Mouse (Mus musculus) thymus, postnatal 0 days (tissue): ENCODE data around the gene 4921504E06Rik. TPM values are rescaled to one million over a fixed set of nuclear protein-coding genes. Genes with fewer than 3 reads are reported as not detected.

Experiments used
- DNase-seq: peaks from one replicate; pipeline ENCODE4 v3.0.0-alpha.2; 2015; ENCODE audit warnings: low spot score
- polyA plus RNA-seq: library from polyadenylated mRNA; unstranded; fragments of >200 nt; fragmentation: Nextera tagmentation; extraction: Ambion mirVana; gene quantifications from 2 replicates; pipeline ENCODE4 v1.2.1, GENCODE M21; 2015

The 4921504E06Rik gene
- polyA plus RNA-seq, 1 experiment from 2014 or later: not detected

DNA sequence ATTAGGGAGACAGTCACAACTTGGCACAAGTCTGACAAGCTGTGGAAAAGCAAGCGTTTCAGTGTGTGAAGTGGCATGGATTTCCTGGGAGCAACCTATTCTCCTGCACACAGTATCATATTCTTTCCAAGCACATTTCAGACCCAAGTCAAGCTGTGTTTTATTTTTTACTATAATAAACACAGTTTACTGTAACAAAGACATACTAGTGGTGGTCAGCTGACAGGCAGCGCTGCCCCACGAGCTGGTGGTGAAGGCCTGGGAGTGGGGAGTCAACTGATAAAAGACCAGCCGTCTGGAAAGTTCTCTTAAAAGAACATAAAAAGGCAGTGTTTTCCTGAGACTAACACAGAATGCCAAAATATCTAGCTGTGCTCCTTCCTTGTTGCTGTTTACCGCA is 42.7 kb downstream of the 4921504E06Rik start:
- DNase-seq: no peak

DNA sequence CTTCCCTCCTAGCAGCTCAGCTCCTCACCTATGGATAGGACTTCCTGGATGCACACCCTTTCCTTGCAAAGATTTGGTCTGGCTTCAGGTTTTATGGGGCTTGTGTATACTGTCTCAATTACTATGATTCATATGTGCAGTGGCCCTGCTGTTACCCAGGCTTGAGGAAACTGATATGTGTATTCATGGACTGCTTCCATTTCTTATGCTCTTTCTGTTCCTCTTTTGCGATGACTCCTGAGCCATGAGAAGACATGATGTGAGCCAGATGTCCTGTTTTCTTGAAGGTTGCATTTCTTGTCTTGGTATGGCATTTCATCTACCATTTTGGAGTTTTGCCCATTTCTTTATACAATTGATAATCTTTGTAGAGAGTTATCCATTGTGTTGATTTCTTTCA is 48.0 kb downstream of the 4921504E06Rik start:
- no peak for DNase-seq

DNA sequence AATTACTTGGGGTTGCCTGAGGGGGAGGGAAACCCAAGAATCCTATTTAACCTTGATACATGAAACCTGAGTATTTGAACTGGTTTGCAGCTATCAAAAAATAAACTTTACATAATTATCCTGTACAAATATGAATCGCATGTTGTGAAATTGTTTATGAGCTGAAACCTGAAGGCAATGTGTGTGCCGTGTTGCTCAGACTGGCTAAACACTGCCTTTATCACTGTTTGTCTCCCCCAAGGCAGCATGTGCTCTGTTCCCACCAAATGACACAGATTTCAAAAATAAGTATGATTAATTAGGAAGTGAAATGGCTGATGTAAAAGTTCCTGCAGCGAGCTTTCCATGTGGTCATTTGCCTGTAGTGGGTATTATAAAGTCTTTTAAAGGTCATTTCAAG is 63.5 kb downstream of the 4921504E06Rik start:
- DNase-seq: no peak

DNA sequence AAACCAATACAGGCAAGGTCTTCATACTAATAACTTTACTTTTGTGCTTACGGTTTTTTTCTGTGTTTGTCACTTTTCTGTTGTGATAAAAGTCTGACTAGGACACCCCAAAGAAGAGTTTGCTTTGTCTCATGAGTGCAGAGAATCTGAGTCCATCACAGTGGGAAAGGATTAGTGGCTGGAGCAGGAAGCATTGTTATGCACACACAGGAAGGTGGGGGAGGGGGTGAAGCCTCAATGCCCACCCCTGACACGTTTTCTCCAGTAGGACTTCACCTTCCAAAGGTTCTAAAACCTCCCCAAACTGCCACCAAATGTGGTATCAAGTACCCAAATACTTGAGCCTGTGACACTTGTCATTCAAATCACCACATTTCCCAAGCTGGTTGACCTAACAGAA is 91.8 kb downstream of the 4921504E06Rik start:
- DNase-seq: no peak

DNA sequence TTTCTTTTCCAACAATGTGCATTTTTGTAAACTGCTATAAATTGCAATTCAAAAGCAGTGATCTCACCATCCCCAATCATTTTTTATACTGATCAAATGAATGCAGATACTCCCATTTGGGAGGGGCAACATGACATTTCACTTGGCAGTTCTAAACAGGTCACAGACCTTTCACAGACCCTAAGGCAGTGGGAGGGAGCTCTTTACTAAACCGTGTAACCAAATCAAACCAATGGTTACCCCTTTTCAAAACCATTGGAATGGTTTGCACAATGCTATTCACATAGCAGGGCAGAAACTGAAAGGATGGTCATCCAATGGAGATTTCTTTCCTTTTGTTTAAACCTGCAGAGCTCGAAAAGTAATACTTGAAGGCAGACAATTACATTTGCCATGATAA is 94.9 kb downstream of the 4921504E06Rik start:
- no peak for DNase-seq

DNA sequence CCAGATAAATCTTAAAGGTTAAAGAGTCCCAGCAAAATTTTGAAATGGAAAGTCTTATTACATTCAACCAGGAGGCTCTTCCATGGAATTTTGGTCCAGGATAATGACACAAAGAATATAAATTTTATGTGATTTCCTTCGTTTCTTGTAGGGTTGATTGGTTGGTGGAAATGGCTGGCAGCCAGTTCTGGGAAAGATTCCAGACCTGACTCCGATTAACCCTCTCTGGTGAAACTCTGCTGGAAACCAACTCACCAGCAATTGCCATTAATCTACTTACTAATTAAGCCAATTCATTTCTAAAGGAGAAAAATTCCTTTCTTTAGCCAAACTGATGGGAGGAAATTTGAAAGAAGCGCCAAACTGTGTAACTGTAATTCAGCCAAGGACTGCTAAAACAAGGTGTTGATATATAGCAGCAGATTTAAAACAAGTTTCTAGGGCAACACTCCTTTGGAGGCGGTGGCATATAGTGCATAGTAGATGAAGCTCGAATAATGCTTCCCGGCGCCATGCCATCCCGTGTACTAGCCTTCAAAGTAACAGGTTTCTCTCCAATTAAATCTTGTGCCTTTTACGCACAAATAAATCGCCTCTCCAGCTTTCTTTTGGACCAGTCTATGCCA is 97.7 kb downstream of the 4921504E06Rik start:
- no peak for DNase-seq

DNA sequence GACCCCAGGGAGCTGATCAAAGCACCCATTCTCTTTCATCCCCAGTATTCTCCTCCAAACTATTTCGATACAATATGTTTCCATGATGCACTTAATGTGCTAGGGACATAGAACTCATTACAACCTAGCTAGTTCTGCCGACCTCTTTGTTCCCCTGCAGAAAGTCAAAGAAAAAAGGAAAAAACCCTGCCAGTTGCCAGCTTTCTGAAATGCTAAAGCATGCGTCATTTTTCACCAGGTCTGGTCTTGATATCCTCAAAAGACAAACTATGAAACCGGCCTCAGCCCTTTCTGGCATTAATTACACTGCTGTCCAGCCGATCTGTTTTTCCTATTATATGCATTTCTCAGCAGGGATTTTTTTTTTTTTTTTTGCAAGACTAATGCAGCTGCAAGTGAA is 98.5 kb downstream of the 4921504E06Rik start:
- no peak for DNase-seq

DNA sequence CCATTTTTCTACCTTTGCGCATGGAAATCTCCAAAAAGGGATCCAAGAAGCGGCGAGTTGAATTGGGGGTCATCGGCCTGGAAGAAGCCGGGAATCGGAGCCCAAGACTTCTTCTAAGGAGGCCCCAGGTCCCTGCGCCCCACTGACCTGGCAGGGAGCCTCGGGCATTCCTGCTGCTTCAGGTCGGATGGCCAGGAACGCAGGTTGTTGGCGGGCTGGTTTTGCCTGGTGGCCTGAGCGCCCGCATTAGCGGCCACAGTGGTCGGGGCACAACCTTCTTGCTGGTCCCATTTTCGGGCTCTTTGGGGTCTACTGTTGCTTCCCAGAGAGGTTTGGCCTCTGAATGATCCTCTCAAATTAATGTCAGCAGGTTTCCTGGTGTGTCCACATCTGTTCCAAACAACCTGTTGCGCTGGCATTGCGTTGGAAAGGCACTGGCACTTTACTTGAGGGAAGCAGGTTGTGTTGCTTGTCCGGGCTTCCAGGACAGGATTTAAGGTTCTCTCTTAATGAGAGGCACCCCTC is 101.1 kb downstream of the 4921504E06Rik start:
- no peak for DNase-seq

DNA sequence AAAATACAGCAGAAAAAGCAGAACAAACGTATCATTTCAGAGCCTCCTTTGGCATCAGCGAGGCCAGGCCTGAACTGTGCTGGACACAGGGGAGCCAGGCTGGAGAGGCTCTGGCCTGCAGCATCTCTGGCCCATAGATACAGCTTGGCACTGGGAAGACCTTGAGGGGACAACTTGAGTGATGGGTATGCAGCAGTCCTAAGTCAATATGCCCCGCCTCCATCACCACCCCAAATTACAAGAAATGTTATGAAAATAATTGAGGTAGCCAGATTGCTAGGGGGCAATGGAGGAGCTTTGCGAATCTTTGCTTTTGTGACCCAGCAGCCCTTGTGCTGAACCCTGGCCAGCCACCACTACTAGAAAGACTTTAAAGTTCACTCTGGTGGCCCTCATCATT is 104.4 kb downstream of the 4921504E06Rik start:
- no peak for DNase-seq

DNA sequence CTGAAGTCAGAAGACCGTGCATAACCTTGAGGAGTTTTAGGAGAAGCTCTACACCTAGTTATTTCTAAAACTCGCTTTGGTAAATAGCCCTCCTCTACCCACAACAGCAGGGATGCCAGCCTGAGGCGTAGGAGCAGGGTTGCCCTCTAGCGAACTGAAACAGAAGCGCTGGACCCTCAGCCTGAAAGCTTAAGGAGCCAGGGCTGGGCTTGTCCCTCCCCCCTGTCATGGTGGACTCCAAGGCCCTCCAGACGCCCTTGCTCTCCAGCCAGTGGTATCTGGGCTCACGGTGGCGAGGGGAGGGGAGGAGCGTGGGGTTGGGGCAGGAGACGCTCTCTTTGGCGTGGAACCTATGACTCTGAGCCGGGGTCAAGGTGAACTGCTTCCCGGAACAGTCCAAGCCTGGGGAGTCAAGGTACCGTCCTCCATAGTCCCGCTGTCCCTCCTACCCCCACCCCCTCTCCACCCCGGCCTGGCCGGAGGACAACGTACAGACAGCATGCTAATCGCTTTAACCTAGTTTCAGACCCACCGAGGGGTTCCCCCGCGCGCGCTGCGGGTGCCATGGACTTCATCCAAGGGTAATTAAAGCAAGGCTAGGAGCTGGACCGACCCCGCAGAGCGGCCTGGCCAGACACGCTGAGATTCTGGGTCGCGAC is 105.5 kb downstream of the 4921504E06Rik start:
- DNase-seq: no peak

DNA sequence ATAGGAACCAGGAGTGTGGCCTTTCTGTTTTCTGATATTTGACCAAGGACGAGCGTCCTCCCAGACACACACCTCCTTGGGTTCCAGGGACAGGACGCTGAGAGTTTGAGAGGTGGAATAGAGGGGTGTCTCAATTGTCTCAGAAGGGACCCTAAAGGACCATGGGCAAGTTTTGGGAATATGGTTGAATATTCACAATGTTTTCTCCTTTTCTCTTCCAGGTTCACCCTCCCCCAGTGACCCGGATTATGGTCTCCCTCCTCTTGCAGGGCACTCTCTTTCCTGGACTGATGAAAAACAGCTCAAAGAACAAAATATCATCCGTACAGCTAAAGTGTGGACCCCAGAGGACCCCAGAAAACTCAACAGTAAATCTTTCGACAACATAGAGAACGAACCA is 107.0 kb downstream of the 4921504E06Rik start:
- no peak for DNase-seq

DNA sequence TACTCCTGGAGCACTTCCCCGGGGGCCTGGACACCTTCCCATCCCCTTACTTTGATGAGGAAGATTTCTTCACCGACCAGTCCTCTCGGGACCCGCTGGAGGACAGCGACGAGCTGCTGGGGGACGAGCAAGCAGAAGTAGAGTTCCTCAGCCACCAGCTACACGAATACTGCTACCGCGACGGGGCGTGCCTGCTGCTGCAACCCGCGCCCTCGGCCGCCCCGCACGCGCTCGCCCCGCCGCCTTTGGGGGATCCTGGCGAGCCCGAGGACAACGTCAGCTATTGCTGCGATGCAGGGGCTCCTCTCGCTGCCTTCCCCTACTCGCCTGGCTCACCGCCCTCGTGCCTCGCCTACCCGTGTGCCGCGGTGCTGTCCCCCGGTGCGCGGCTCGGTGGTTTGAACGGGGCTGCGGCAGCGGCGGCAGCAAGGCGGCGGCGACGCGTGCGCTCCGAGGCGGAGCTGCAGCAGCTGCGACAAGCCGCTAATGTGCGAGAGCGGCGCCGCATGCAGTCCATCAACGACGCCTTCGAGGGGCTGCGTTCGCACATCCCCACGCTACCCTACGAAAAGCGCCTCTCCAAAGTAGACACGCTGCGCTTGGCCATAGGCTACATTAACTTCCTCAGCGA is 107.7 kb downstream of the 4921504E06Rik start:
- DNase-seq: no peak

DNA sequence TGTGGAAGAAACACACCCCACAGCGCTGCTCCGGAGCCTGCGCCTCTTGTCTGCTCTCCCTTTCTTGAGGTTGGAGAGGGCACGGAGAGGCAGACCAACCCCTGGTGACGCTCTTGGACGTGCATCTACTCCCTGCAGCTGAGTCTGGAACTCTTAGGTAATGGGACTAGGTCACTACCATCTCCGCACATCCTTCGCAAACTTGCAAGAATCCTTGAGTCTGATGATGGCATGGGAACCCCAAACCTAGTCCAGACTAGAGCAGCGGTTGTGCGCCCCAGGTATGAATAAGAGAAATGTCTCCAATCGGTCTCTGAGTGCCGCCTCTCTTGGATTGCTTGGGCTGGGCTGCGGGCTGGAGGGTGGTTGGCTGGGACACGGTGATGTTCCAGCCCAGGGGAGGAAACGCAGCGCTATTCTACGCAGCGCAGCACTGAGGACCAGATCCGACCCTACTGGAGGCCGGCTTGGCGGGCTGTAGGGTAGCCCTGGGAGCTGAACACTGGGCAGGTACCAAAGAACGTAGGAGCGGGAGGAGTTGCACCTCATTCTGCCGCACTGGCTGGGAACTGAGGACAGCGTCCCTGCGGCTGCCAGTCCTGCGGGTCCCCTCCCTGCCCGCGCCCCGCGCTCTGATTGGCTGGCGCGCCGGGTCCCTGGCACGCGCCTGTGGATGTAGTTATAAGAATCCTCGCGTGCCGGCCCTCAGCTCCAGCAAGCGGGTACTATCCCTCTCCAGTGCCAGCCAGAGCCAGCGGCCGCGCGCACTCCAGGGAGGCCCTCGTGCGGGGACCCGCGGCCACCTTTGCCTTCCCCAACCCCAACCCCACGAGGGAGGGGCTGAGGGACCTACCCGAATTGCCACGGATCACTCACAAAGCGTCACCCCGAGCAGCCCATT is 108.5 kb downstream of the 4921504E06Rik start, which contains the start of gene Ptf1a:
TSS of gene Ptf1a (plus strand) at position 733 of the 901 bp plus-strand sequence.
- DNase-seq: no peak

DNA sequence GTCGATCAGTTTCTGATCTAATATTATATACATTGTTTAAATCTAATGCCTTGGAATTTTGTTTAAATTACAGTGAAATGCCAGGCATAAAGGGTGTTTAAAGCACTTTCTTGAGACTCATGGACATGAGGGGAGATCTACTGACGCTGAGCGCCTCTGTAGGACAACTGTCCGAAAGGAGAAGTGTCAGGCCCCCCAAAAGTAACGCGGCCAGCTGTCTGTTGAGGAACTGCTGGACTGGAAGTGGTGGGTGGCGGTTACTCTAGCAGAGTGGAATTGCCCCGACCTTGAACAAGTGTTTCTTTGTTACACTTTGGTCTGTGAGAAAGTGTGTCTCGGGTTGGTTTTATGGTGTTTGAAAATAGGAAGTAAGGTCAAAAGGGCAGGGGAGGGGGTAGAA is 109.4 kb downstream of the 4921504E06Rik start:
- DNase-seq: no peak

DNA sequence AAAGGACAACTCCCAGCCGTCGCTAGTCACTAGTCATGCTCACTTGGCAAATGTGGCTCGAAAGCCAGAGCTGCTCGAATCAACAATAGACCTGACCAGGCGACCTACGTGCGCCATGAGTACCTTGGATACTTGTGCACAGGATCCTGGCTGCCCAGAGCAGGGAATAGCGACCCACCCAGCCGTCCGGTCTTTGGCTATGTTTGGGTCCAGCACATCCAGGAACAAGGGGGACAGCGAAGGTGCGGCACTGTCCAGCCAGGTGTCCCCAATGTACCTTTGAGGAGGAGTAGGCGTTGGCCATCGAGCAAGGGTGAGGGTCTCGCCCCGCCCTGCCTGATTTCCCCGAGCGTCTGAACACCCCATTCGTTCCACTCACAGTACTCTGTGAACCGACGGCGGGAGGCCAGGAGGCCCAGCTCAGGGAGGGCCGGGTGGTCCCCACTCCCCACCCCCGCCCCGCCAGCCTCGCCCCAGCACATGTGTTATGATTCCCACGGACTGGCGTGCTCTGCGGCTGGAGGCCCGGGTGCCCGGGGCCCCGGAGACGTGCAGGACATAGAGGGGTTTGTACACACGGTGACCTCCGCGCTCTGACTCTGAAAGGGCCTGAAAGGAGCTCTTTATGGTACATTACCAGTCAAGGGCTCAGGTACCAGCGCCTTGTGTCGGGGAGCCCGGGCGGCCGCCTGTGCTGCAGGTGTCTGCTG is 121.9 kb downstream of the 4921504E06Rik start:
- DNase-seq: no peak

DNA sequence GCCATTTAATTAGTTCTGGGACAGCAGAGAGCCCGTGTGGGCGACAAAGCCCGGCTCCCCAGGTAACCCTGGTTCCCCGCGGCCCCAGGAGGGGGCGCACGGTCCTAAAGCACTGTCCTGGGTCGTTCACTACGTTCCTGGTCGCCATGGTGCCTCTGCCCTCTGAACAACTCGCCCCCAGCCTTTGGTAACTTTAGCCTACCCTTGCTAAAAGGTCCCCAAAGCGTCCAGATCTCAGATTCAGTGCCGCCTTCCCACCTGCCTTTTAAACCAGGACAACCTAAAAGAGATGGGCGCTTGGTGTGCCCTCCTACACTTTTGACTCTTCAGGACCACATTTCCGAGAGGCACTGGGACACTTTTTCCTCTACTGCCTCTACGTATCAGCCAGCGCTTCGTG is 122.5 kb downstream of the 4921504E06Rik start:
- DNase-seq: no peak

DNA sequence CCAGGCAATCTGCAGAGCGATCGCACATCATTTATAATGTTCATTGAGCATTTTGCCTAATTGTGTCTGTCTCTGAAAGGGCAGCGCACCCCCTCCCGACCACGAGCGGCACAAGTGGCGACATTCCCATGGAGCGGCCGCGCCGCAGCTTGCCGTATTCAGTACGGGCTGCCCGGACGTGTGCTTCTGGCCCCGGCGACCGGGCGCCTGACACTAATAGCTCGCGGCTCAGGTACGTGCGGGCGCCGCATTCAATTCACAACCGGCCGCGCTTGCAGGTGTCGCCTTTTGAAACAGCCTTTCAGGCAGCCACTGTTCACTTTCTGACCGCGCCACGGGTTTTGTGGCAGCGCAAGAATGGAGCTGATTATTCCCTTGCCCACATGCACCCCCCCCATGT is 123.0 kb downstream of the 4921504E06Rik start:
- DNase-seq: no peak

DNA sequence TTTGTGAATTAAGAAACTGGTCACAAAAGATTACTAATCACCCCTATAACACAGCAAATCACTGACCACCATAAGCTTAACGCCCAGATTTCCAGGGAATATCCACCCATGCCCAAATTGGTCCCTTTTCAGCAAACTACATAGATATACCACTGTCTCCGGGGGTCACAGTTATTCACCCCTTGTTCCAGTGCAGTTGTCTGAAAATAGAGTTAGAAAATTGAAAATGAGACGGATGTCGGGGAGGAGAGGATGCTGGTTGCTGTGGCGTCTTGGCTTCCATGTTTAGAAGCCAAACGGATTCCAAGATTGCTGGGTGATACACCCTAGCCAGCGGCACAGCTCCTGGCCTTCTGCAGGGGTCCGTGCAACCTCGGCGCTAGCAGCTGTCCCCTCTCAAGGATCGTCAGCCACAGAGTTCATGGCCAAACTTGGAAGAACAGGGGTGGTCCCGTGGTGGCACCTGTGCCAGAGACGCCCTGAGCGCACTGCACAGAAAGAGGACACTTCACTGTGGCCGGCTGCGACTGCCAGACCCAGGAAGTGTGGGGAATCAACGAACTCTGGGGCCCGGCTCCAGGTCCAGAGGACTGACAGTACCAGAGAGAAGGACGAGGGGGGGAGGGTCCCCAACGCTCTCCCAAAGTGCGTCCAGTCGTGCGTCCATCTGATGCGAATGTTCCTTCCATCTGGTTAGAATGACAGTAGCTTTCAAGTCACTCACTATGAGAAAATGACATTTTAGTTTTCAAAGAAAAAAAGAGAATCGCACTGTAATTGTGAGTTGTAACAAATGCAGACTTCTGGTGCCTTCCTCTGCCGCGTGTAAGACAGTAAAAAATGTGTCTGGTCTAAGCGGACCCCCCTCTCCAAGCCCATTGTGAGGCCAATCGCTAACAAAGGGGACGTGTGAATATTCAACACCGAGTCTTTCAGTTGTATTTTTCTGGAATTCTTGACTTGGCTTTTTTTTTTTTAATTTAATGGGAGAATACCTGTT is 123.7 kb downstream of the 4921504E06Rik start:
- DNase-seq: no peak

DNA sequence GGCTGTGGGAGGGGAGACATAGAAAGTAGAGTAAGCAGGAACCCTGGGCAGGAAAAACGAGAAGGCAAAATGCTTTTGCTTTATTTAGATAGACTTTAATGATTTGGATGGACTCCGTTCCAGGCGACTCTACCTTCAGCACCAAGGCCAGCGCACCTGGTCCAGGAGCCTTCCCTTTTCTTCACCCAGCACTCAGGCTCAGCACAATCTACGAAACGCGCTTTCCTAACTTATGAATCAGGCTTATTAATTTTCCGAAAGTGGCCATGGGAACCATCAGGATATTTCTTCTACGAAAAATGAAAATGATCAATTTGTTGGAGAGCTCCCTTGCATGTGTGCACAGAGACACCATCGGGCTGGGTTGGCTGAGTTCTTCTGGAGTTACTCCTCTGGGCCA is 124.7 kb downstream of the 4921504E06Rik start:
- DNase-seq: peak; percentile 26

DNA sequence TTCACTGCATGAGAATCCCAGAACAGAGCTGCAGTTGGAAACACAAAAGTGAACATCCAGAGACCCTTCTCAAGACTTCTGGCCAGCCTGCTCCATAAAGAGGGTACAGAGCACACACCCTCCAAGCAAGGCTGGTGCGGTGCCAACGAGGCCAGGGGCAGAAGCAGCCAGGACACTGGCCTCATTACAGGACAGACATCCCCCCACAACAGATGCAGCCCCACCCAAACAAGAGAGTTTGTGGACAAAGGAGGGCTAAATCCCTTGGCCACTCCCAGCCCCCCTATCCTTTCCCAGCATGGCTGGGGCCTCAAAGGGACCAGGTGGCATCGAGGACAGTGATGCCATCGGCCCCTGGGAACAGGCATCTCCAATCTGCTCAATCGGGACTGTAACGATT is 130.6 kb downstream of the 4921504E06Rik start:
- no peak for DNase-seq
